Mouse (Mus musculus) hindbrain, embryonic 15.5 days (tissue): Measurements from ENCODE around the gene Zfp65. TPM values are rescaled to one million over a fixed set of nuclear protein-coding genes. Genes with fewer than 3 reads are reported as not detected.
"Not testable (repeated sequence)": the region's sequence is repeated elsewhere in the genome, so short reads cannot be mapped to it uniquely, and the experiment has no call there.

Source experiments
- ATAC-seq: fragments of 200-750 bp; cut with Nextera tagmentation; 2 replicates; pipeline ENCODE4 v1.8.0; 2017; ENCODE audit warnings: low read depth, moderate number of reproducible peaks, moderate TSS enrichment; ENCODE audit not compliant: low FRiP score
- H3K27ac ChIP-seq: fragments of 300-500 bp; sonication (generic); replicated peaks from 2 replicates; pipeline ENCODE4 v1.5.1; 2015; ENCODE audit warnings: mild to moderate bottlenecking, inconsistent platforms
- H3K27me3 ChIP-seq: fragments of 300-500 bp; sonication (generic); 2 replicates; pipeline ENCODE4 v1.6.1; 2015; ENCODE audit warnings: control low read depth, inconsistent platforms
- H3K36me3 ChIP-seq: fragments of 300-500 bp; sonication (generic); 2 replicates; pipeline ENCODE4 v1.6.1; 2015; ENCODE audit warnings: control low read depth, inconsistent platforms
- H3K4me1 ChIP-seq: fragments of 300-500 bp; sonication (generic); replicated peaks from 2 replicates; pipeline ENCODE4 v1.6.1; 2015; ENCODE audit warnings: control low read depth, inconsistent platforms
- H3K4me2 ChIP-seq: fragments of 300-500 bp; sonication (generic); 2 replicates; pipeline ENCODE4 v1.6.1; 2015; ENCODE audit warnings: moderate library complexity, mild to moderate bottlenecking, inconsistent platforms
- H3K4me3 ChIP-seq: fragments of 300-500 bp; sonication (generic); 2 replicates; pipeline ENCODE4 v1.5.1; 2015; ENCODE audit warnings: mild to moderate bottlenecking, inconsistent platforms
- H3K9ac ChIP-seq: fragments of 300-500 bp; sonication (generic); 2 replicates; pipeline ENCODE4 v1.6.1; 2015; ENCODE audit warnings: inconsistent platforms
- H3K9me3 ChIP-seq: fragments of 300-500 bp; sonication (generic); 2 replicates; pipeline ENCODE4 v1.6.1; 2016; ENCODE audit warnings: control low read depth, inconsistent platforms
- WGBS: fragments of 180-500 bp; shearing (Covaris S2); methylation state at CpG from one replicate; pipeline ENCODE4 v1.1.7; 2015; 5-methylcytosine and 5-hydroxymethylcytosine counted together
- polyA plus RNA-seq: library from polyadenylated mRNA; unstranded; fragments of >200 nt; fragmentation: Nextera tagmentation; extraction: Ambion mirVana; gene quantifications from 2 replicates; pipeline ENCODE4 v1.2.1, GENCODE M21; 2015

Gene Zfp65
- 8.5 and 9.4 TPM in 2 replicates for polyA plus RNA-seq

- H3K27ac ChIP-seq, result peak within 1 kb of the TSS; percentile 31
- H3K9ac ChIP-seq, result peak within 1 kb of the TSS; percentile 64
- WGBS, result 7% methylated on average over 18 of the region's 21 CpGs
- no peaks in the 10 kb centered on the region for H3K9me3 ChIP-seq
- ATAC-seq, result peak; percentile 89
- H3K4me2 ChIP-seq, result peak within 1 kb of the TSS; percentile 73
- H3K36me3 ChIP-seq, result no peaks in the 10 kb centered on the region
- H3K4me1 ChIP-seq, result peaks cover 23% of the 10 kb centered on the region
- H3K4me3 ChIP-seq, result peak within 1 kb of the TSS; percentile 53
- H3K27me3 ChIP-seq, result no peaks in the 10 kb centered on the region
These were observed at the start of gene Zfp65 for GRCm38 (mm10) chr13:67728641-67729318. Zfp65 (minus strand) TSS chr13:67729173.

GRCm38 (mm10) chr13:67763031-67763768, 34.2 kb upstream of the Zfp65 start:
- no peak overlapping the region for H3K4me2 ChIP-seq
- no peak overlapping the region for H3K4me3 ChIP-seq
- H3K4me1 ChIP-seq, result no peaks in the 10 kb centered on the region
- H3K36me3 ChIP-seq, result no peaks in the 10 kb centered on the region
- H3K27me3 ChIP-seq, result no peaks in the 10 kb centered on the region
- H3K9me3 ChIP-seq, result no peaks in the 10 kb centered on the region
- H3K9ac ChIP-seq, result no peak overlapping the region
- 88% methylated on average over 2 of the region's 2 CpGs for WGBS
- no peak overlapping the region for H3K27ac ChIP-seq
- no peak for ATAC-seq

- Histone ChIP-seq H3K4me2 (no peak overlapping the region), H3K9ac (no peak overlapping the region), H3K36me3 (no peaks in the 10 kb centered on the region), H3K9me3 (no peaks in the 10 kb centered on the region), H3K4me1 (no peaks in the 10 kb centered on the region), H3K27ac (no peak overlapping the region), H3K27me3 (no peaks in the 10 kb centered on the region), H3K4me3 (no peak overlapping the region)
- 88% methylated on average over 1 of the region's 1 CpGs for WGBS
- ATAC-seq, result no peak
These were observed 31.0 kb upstream of the Zfp65 start for GRCm38 (mm10) chr13:67759966-67760365.

- Histone ChIP-seq H3K36me3 (peaks cover 6% of the 10 kb centered on the region), H3K9ac (no peak overlapping the region), H3K27me3 (no peaks in the 10 kb centered on the region), H3K4me3 (0 out of 2 replicates have a peak overlapping the region, but pooled peaks have one; percentile 76), H3K4me1 (peaks cover 8% of the 10 kb centered on the region), H3K9me3 (no peaks in the 10 kb centered on the region), H3K27ac (no peak overlapping the region), H3K4me2 (peak overlapping the region; percentile 62; the same call in 1 of the 2 replicates)
- 92% methylated on average over 6 of the region's 6 CpGs for WGBS
- ATAC-seq, result no peak
These were observed 26.8 kb upstream of the Zfp65 start for GRCm38 (mm10) chr13:67755761-67756160.

GRCm38 (mm10) chr13:67754333-67755306, 25.6 kb upstream of the Zfp65 start, which contains the start of gene Zfp85:
Zfp85 (minus strand) TSS chr13:67755228.
- Histone ChIP-seq H3K9ac (peak within 1 kb of the TSS; percentile 47), H3K4me1 (peaks cover 8% of the 10 kb centered on the region), H3K36me3 (peaks cover 10% of the 10 kb centered on the region), H3K4me2 (peak within 1 kb of the TSS; percentile 62), H3K9me3 (no peaks in the 10 kb centered on the region), H3K27me3 (no peaks in the 10 kb centered on the region), H3K27ac (peak within 1 kb of the TSS; percentile 75), H3K4me3 (peak within 1 kb of the TSS; percentile 76)
- WGBS, result 6% methylated on average over 24 of the region's 24 CpGs
- peak; percentile 96 for ATAC-seq

- 94% methylated on average over 9 of the region's 9 CpGs for WGBS
- Histone ChIP-seq H3K4me1 (no peaks in the 10 kb centered on the region), H3K36me3 (peaks cover 25% of the 10 kb centered on the region), H3K27ac (no peak overlapping the region), H3K4me2 (no peak overlapping the region), H3K27me3 (no peaks in the 10 kb centered on the region), H3K9me3 (0 out of 2 replicates have a peak, but pooled peaks cover 6% of the 10 kb centered on the region), H3K9ac (no peak overlapping the region), H3K4me3 (no peak overlapping the region)
- no peak for ATAC-seq
These were observed 14.9 kb upstream of the Zfp65 start for GRCm38 (mm10) chr13:67743896-67744295.

GRCm38 (mm10) chr13:67742941-67743340, 14.0 kb upstream of the Zfp65 start:
- no peaks in the 10 kb centered on the region for H3K4me1 ChIP-seq
- H3K36me3 ChIP-seq, result peaks cover 15% of the 10 kb centered on the region
- no peak for ATAC-seq
- WGBS, result 90% methylated on average over 3 of the region's 3 CpGs
- H3K27me3 ChIP-seq, result no peaks in the 10 kb centered on the region
- H3K27ac ChIP-seq, result no peak overlapping the region
- H3K4me2 ChIP-seq, result no peak overlapping the region
- H3K9ac ChIP-seq, result no peak overlapping the region
- 0 out of 2 replicates have a peak, but pooled peaks cover 6% of the 10 kb centered on the region for H3K9me3 ChIP-seq
- H3K4me3 ChIP-seq, result no peak overlapping the region

- H3K36me3 ChIP-seq, H3K9me3 ChIP-seq, H3K27ac ChIP-seq, H3K9ac ChIP-seq, H3K4me2 ChIP-seq, ATAC-seq, H3K4me3 ChIP-seq, H3K27me3 ChIP-seq, H3K4me1 ChIP-seq: not testable (repeated sequence)
- WGBS, result 95% methylated on average over 9 of the region's 9 CpGs
These were observed 5.4 kb upstream of the Zfp65 start for GRCm38 (mm10) chr13:67734391-67734790.

- WGBS, result 53% methylated on average over 4 of the region's 4 CpGs
- Histone ChIP-seq H3K4me1 (peaks cover 23% of the 10 kb centered on the region), H3K4me3 (peak overlapping the region; percentile 53), H3K27ac (peak overlapping the region; percentile 31; the same call in 1 of the 2 replicates), H3K9ac (peak overlapping the region; percentile 64), H3K4me2 (peak overlapping the region; percentile 73)
- H3K27me3 ChIP-seq, H3K9me3 ChIP-seq, H3K36me3 ChIP-seq: not testable (repeated sequence)
- ATAC-seq, result peak; percentile 57; the same call in 1 of the 2 replicates
These were observed 468 bp upstream of the Zfp65 start for GRCm38 (mm10) chr13:67729441-67729840.

- peak overlapping the region; percentile 64; the same call in 1 of the 2 replicates for H3K9ac ChIP-seq
- ATAC-seq, result no peak
These were observed 867 bp downstream of the Zfp65 start for GRCm38 (mm10) chr13:67728106-67728505.

GRCm38 (mm10) chr13:67725331-67725730, 3.6 kb downstream of the Zfp65 start:
- 71% methylated on average over 2 of the region's 2 CpGs for WGBS
- ATAC-seq, result not testable (repeated sequence)
- peaks cover 28% of the 10 kb centered on the region for H3K4me1 ChIP-seq

More at GRCm38 (mm10) chr13:67728106-67728505, 867 bp downstream of the Zfp65 start:
- WGBS, result 79% methylated on average over 1 of the region's 1 CpGs
- peaks cover 26% of the 10 kb centered on the region for H3K4me1 ChIP-seq
- no peaks in the 10 kb centered on the region for H3K9me3 ChIP-seq
- H3K4me2 ChIP-seq, result peak overlapping the region; percentile 73
- H3K36me3 ChIP-seq, result no peaks in the 10 kb centered on the region
- peak overlapping the region; percentile 53 for H3K4me3 ChIP-seq
- H3K27me3 ChIP-seq, result no peaks in the 10 kb centered on the region
- no peak overlapping the region for H3K27ac ChIP-seq

More at GRCm38 (mm10) chr13:67725331-67725730, 3.6 kb downstream of the Zfp65 start:
- H3K4me2 ChIP-seq, H3K27me3 ChIP-seq, H3K9me3 ChIP-seq, H3K27ac ChIP-seq, H3K4me3 ChIP-seq, H3K9ac ChIP-seq, H3K36me3 ChIP-seq: not testable (repeated sequence)
